Mouse (Mus musculus): ENCODE measurements around the gene Rab4a.

DNA sequence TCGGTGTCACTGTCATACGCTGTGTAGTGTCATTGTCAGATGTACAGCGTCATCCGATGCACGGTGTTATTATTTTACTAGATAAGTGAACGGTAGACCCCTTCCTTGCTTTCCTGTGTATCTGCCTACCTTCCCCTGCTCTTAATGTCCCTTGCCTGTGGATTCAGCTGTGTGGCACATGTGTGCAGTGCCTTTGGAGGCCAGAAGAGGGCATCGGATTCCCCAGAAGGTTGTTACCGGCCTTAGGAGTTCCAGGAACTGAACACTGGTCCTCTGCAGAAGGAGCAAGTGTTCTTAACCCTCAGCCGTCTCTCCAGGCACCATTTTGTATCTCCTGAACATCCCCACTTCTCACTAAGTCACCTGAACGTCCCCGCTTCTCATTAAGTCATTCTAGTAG, 12.0 kb downstream of the Rab4a start:
- TF ChIP-seq CTCF (IDR thresholded peaks at IDR 0.05; ENCODE audit: control insufficient read depth, insufficient read depth, insufficient read length) (no peak), MYOD1 (IDR thresholded peaks at IDR 0.05; ENCODE audit: control insufficient read depth, insufficient read length, low read depth) (no peak)

Measured in C2C12 (cell line).